Comparison of ENCODE assay signal across 24 mouse cellular contexts in genomic region chr7:49360597-49360996, GRCm38 (mm10).
DNase-seq lines count a peak whose midpoint lies in the region; ATAC-seq and TF ChIP-seq lines count a peak whose summit lies in the region.
"Had no signal": no experiment of that assay in that cellular context is flagged by ENCODE, and none has a peak within 500 bp of the region (broad histone marks: within the 10 kb centered on the region; RNA-seq: fewer than 3 reads in every experiment).

No protein-coding gene starts in this region.

- H3K4me1 ChIP-seq in forebrain, postnatal 0 days (ENCODE audit: insufficient read depth), result no peaks in the 10 kb centered on the region
- H3K4me1 ChIP-seq in forebrain, embryonic 11.5 days (replicated peaks; ENCODE audit: control insufficient read depth, insufficient read depth, low read length), result peaks cover 3% of the 10 kb centered on the region; the same call in 1 of the 2 replicates
- peaks cover 16% of the 10 kb centered on the region for H3K4me1 ChIP-seq in hindbrain, embryonic 12.5 days
- H3K4me1 ChIP-seq in hindbrain, postnatal 0 days (ENCODE audit: insufficient read depth, low read length), result no peaks in the 10 kb centered on the region; the same call in 1 of the 2 replicates
- H3K4me1 ChIP-seq in neural tube, embryonic 14.5 days (ENCODE audit: control insufficient read depth, insufficient read depth, low read length), result 0 out of 2 replicates have a peak, but pooled peaks cover 1% of the 10 kb centered on the region
- H3K4me1 ChIP-seq: embryonic facial prominence, embryonic 10.5 days; heart, embryonic 13.5 days; limb, embryonic 12.5 days; liver, embryonic 13.5 days had no signal

- no peaks in the 10 kb centered on the region for H3K36me3 ChIP-seq in forebrain, postnatal 0 days (ENCODE audit: insufficient read depth)
- H3K36me3 ChIP-seq in forebrain, embryonic 11.5 days (ENCODE audit: control insufficient read depth, insufficient read depth, low read length), result no peaks in the 10 kb centered on the region
- H3K36me3 ChIP-seq in hindbrain, embryonic 12.5 days, result no peaks in the 10 kb centered on the region
- no peaks in the 10 kb centered on the region for H3K36me3 ChIP-seq in hindbrain, postnatal 0 days (ENCODE audit: insufficient read depth, low read length)
- H3K36me3 ChIP-seq in neural tube, embryonic 14.5 days (ENCODE audit: control insufficient read depth, insufficient read depth, low read length), result no peaks in the 10 kb centered on the region
- H3K36me3 ChIP-seq: embryonic facial prominence, embryonic 10.5 days; forebrain, embryonic 12.5 days; limb, embryonic 12.5 days; liver, embryonic 13.5 days; neural tube, embryonic 12.5 days had no signal

- TF ChIP-seq CTCF in forebrain, postnatal 0 days (IDR thresholded peaks at IDR 0.05; ENCODE audit: low read depth), result no peak
- TF ChIP-seq CTCF in hindbrain, postnatal 0 days (IDR thresholded peaks at IDR 0.05; ENCODE audit: low read depth), result no peak

- H3K4me3 ChIP-seq in forebrain, postnatal 0 days (ENCODE audit: low read depth, low read length), result no peak overlapping the region
- no peak overlapping the region for H3K4me3 ChIP-seq in forebrain, embryonic 11.5 days (ENCODE audit: low read depth, low read length)
- no peak overlapping the region for H3K4me3 ChIP-seq in hindbrain, embryonic 12.5 days
- no peak overlapping the region for H3K4me3 ChIP-seq in hindbrain, postnatal 0 days (ENCODE audit: low read length)
- H3K4me3 ChIP-seq in neural tube, embryonic 14.5 days (ENCODE audit: low read depth, low read length), result no peak overlapping the region
- H3K4me3 ChIP-seq: embryonic facial prominence, embryonic 10.5 days; forebrain, embryonic 12.5 days; heart, embryonic 13.5 days; limb, embryonic 12.5 days; liver, embryonic 13.5 days; neural tube, embryonic 12.5 days had no signal

- no peak overlapping the region for H3K27ac ChIP-seq in forebrain, postnatal 0 days (ENCODE audit: low read depth, low read length)
- H3K27ac ChIP-seq in forebrain, embryonic 11.5 days (ENCODE audit: low read depth, low read length), result no peak overlapping the region
- peak overlapping the region; percentile 60 for H3K27ac ChIP-seq in hindbrain, embryonic 12.5 days
- H3K27ac ChIP-seq in hindbrain, postnatal 0 days, result no peak overlapping the region
- H3K27ac ChIP-seq in neural tube, embryonic 14.5 days (ENCODE audit: low read depth, low read length), result 0 out of 2 replicates have a peak overlapping the region, but pooled peaks have one; percentile 36
- H3K27ac ChIP-seq: embryonic facial prominence, embryonic 10.5 days; forebrain, embryonic 12.5 days; heart, embryonic 13.5 days; limb, embryonic 12.5 days; liver, embryonic 13.5 days; neural tube, embryonic 12.5 days had no signal

- DNase-seq in forebrain, postnatal 0 days, result no peak
- DNase-seq in forebrain, embryonic 11.5 days (ENCODE audit: low spot score), result no peak
- no peak for DNase-seq in hindbrain, postnatal 0 days (ENCODE audit: low spot score)
- peak; percentile 47 to 89 for DNase-seq in left cerebral cortex, postnatal 25 days (ENCODE audit: low spot score in 2 of 2)
- DNase-seq in left cerebral cortex, postnatal 10 days (ENCODE audit: extremely low spot score in 1 of 2, low spot score in 2 of 2), result no peak
- DNase-seq in lung, postnatal 14 days, result no peak
- DNase-seq: adrenal gland, adult 2 months; cerebellum, adult 8-10 months; heart, adult 11 months; kidney, adult 2 months; kidney, postnatal 10 days; liver, embryonic 13.5 days; lung, embryonic 14.5 days; lung, postnatal 4 days; thymus, adult 18-20 months; thymus, postnatal 4 days had no signal

- no peak overlapping the region for H3K9ac ChIP-seq in forebrain, postnatal 0 days
- no peak overlapping the region for H3K9ac ChIP-seq in forebrain, embryonic 11.5 days (ENCODE audit: low read length)
- no peak overlapping the region for H3K9ac ChIP-seq in hindbrain, embryonic 12.5 days
- no peak overlapping the region for H3K9ac ChIP-seq in hindbrain, postnatal 0 days (replicated peaks; ENCODE audit: low read length)
- H3K9ac ChIP-seq in neural tube, embryonic 14.5 days (replicated peaks; ENCODE audit: low read depth, low read length), result no peak overlapping the region
- H3K9ac ChIP-seq: forebrain, embryonic 12.5 days; heart, embryonic 13.5 days; limb, embryonic 12.5 days; liver, embryonic 13.5 days; lung, embryonic 14.5 days; neural tube, embryonic 12.5 days had no signal

- H3K9me3 ChIP-seq in forebrain, postnatal 0 days (ENCODE audit: low read length), result no peaks in the 10 kb centered on the region
- no peaks in the 10 kb centered on the region for H3K9me3 ChIP-seq in forebrain, embryonic 11.5 days (ENCODE audit: control insufficient read depth, low read length)
- H3K9me3 ChIP-seq in hindbrain, embryonic 12.5 days (replicated peaks), result no peaks in the 10 kb centered on the region
- no peaks in the 10 kb centered on the region for H3K9me3 ChIP-seq in hindbrain, postnatal 0 days (ENCODE audit: low read length)
- H3K9me3 ChIP-seq in neural tube, embryonic 14.5 days (ENCODE audit: control insufficient read depth, low read length), result no peaks in the 10 kb centered on the region
- H3K9me3 ChIP-seq: embryonic facial prominence, embryonic 10.5 days; forebrain, embryonic 12.5 days; heart, embryonic 13.5 days; limb, embryonic 12.5 days; liver, embryonic 13.5 days; neural tube, embryonic 12.5 days had no signal

- no peak overlapping the region for H3K4me2 ChIP-seq in forebrain, postnatal 0 days (ENCODE audit: low read depth)
- no peak overlapping the region for H3K4me2 ChIP-seq in forebrain, embryonic 11.5 days (ENCODE audit: low read depth, low read length, severe bottlenecking)
- H3K4me2 ChIP-seq in hindbrain, embryonic 12.5 days (replicated peaks), result no peak overlapping the region
- H3K4me2 ChIP-seq in hindbrain, postnatal 0 days (ENCODE audit: low read depth, low read length), result no peak overlapping the region
- H3K4me2 ChIP-seq in neural tube, embryonic 14.5 days (ENCODE audit: low read depth, low read length), result no peak overlapping the region
- H3K4me2 ChIP-seq: forebrain, embryonic 12.5 days; heart, embryonic 13.5 days; limb, embryonic 12.5 days; liver, embryonic 13.5 days; lung, embryonic 14.5 days; neural tube, embryonic 12.5 days had no signal

- ATAC-seq in forebrain, postnatal 0 days, result peak; percentile 53; the same call in 1 of the 2 replicates
- no peak for ATAC-seq in forebrain, embryonic 11.5 days (replicated peaks; ENCODE audit: low FRiP score)
- ATAC-seq in hindbrain, embryonic 12.5 days (ENCODE audit: low FRiP score), result no peak
- no peak for ATAC-seq in hindbrain, postnatal 0 days
- no peak for ATAC-seq in neural tube, embryonic 14.5 days (ENCODE audit: low read depth)
- ATAC-seq: inflammation-experienced regulatory T-cells, adult 6 months had no signal

- H3K27me3 ChIP-seq in forebrain, postnatal 0 days (ENCODE audit: insufficient read depth, low read length), result no peaks in the 10 kb centered on the region
- peaks cover 3% of the 10 kb centered on the region; the same call in 1 of the 2 replicates for H3K27me3 ChIP-seq in forebrain, embryonic 11.5 days (ENCODE audit: control insufficient read depth, insufficient read depth, low read length)
- H3K27me3 ChIP-seq in hindbrain, embryonic 12.5 days, result no peaks in the 10 kb centered on the region
- H3K27me3 ChIP-seq in hindbrain, postnatal 0 days (ENCODE audit: insufficient read depth, low read length), result no peaks in the 10 kb centered on the region
- H3K27me3 ChIP-seq in neural tube, embryonic 14.5 days (ENCODE audit: control insufficient read depth, insufficient read depth, low read length), result no peaks in the 10 kb centered on the region
- H3K27me3 ChIP-seq: heart, embryonic 13.5 days; limb, embryonic 12.5 days; liver, embryonic 13.5 days; neural tube, embryonic 12.5 days had no signal

- WGBS in forebrain, postnatal 0 days, result 62% methylated on average over 3 of the region's 3 CpGs
- 76% methylated on average over 3 of the region's 3 CpGs for WGBS in forebrain, embryonic 11.5 days
- WGBS in hindbrain, embryonic 12.5 days, result 65% methylated on average over 3 of the region's 3 CpGs
- 50% methylated on average over 3 of the region's 3 CpGs for WGBS in hindbrain, postnatal 0 days
- whole genome bisulfite sequencing in neural tube, embryonic 14.5 days, result 37% methylated on average over 3 of the region's 3 CpGs

- intact Hi-C loops in left cerebral cortex, postnatal 25 days (cut with DNase I), result no loop called here
- intact Hi-C loops in left cerebral cortex, postnatal 10 days (cut with DNase I), result no loop called here

Comparison
In these comparisons a context has a peak if more than half of its experiments do, and no peak if none do; other contexts are left out.
1. DNase-seq: peak in left cerebral cortex, postnatal 25 days (2 of 2); none in forebrain, postnatal 0 days (single experiment), forebrain, embryonic 11.5 days (single experiment), hindbrain, postnatal 0 days (single experiment), left cerebral cortex, postnatal 10 days (0 of 2) and lung, postnatal 14 days (single experiment).
2. H3K27ac ChIP-seq: peak in hindbrain, embryonic 12.5 days (single experiment) and neural tube, embryonic 14.5 days (single experiment); none in forebrain, postnatal 0 days (single experiment), forebrain, embryonic 11.5 days (single experiment) and hindbrain, postnatal 0 days (single experiment).